Mouse (Mus musculus): ENCODE results near the gene Pou6f1. TPM values are rescaled to one million over a fixed set of nuclear protein-coding genes. Genes with fewer than 3 reads are reported as not detected.
"Not testable (repeated sequence)": the region's sequence is repeated elsewhere in the genome, so short reads cannot be mapped to it uniquely, and the experiment has no call there.

Pou6f1 gene
- polyA plus RNA-seq, 1 experiment from 2014 or later, result 10.0 TPM

DNA sequence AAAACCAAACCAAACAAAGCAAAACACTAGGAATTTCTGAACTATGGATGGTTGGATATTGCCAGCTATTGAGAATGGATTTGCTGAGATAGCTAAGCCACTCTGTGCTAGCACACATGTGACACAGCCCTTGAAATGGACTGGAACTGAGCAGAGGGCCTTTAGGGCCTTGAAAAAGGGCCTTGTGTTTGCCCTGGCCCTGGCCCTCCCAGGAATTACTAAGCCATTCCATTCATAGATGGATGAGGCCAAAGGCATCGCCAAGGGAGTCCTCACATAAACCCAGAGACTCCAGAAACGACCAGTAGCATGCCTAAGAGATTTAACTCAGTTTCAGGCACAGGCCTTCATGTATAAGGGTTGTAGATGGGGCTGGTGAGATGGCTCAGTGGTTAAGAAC, 33.3 kb downstream of the Pou6f1 start:
- no peaks in the 10 kb centered on the region for H3K36me3 ChIP-seq
- H3K27ac ChIP-seq, result no peak overlapping the region
- H3K4me2 ChIP-seq (replicated peaks), result no peak overlapping the region
- no peak overlapping the region for H3K4me3 ChIP-seq
- H3K4me1 ChIP-seq, result no peaks in the 10 kb centered on the region
- ATAC-seq (ENCODE audit: low FRiP score, low read depth), result no peak
- H3K9ac ChIP-seq, result no peak overlapping the region
- no peaks in the 10 kb centered on the region for H3K27me3 ChIP-seq
- H3K9me3 ChIP-seq, result no peaks in the 10 kb centered on the region
- WGBS, result 57% methylated on average over 2 of the region's 2 CpGs

GRCm38 (mm10) chr15:100557705-100558433, 41.9 kb downstream of the Pou6f1 start:
- ATAC-seq (ENCODE audit: low FRiP score, low read depth), result no peak
- no peaks in the 10 kb centered on the region for H3K36me3 ChIP-seq
- no peaks in the 10 kb centered on the region for H3K4me1 ChIP-seq
- H3K4me2 ChIP-seq (replicated peaks), result no peak overlapping the region
- H3K4me3 ChIP-seq, result no peak overlapping the region
- no peaks in the 10 kb centered on the region for H3K27me3 ChIP-seq
- WGBS, result 76% methylated on average over 5 of the region's 5 CpGs
- H3K9ac ChIP-seq, result no peak overlapping the region
- no peaks in the 10 kb centered on the region for H3K9me3 ChIP-seq
- no peak overlapping the region for H3K27ac ChIP-seq

GRCm38 (mm10) chr15:100556378-100556777, 43.4 kb downstream of the Pou6f1 start:
- no peaks in the 10 kb centered on the region for H3K36me3 ChIP-seq
- H3K27ac ChIP-seq, result no peak overlapping the region
- WGBS, result 90% methylated on average over 9 of the region's 9 CpGs
- H3K4me1 ChIP-seq, result no peaks in the 10 kb centered on the region
- H3K27me3 ChIP-seq, result no peaks in the 10 kb centered on the region
- H3K9me3 ChIP-seq, result no peaks in the 10 kb centered on the region
- H3K9ac ChIP-seq, result no peak overlapping the region
- H3K4me2 ChIP-seq (replicated peaks), result no peak overlapping the region
- no peak overlapping the region for H3K4me3 ChIP-seq
- no peak for ATAC-seq (ENCODE audit: low FRiP score, low read depth)

- Histone ChIP-seq H3K36me3 (no peaks in the 10 kb centered on the region), H3K9ac (no peak overlapping the region), H3K4me2 (replicated peaks) (no peak overlapping the region), H3K4me3 (no peak overlapping the region), H3K4me1 (peaks cover 1% of the 10 kb centered on the region), H3K9me3 (no peaks in the 10 kb centered on the region), H3K27ac (no peak overlapping the region), H3K27me3 (no peaks in the 10 kb centered on the region)
- no peak for ATAC-seq (ENCODE audit: low FRiP score, low read depth)
- WGBS, result 79% methylated on average over 5 of the region's 5 CpGs
Measured at GRCm38 (mm10) chr15:100555965-100556364, 43.8 kb downstream of the Pou6f1 start.

DNA sequence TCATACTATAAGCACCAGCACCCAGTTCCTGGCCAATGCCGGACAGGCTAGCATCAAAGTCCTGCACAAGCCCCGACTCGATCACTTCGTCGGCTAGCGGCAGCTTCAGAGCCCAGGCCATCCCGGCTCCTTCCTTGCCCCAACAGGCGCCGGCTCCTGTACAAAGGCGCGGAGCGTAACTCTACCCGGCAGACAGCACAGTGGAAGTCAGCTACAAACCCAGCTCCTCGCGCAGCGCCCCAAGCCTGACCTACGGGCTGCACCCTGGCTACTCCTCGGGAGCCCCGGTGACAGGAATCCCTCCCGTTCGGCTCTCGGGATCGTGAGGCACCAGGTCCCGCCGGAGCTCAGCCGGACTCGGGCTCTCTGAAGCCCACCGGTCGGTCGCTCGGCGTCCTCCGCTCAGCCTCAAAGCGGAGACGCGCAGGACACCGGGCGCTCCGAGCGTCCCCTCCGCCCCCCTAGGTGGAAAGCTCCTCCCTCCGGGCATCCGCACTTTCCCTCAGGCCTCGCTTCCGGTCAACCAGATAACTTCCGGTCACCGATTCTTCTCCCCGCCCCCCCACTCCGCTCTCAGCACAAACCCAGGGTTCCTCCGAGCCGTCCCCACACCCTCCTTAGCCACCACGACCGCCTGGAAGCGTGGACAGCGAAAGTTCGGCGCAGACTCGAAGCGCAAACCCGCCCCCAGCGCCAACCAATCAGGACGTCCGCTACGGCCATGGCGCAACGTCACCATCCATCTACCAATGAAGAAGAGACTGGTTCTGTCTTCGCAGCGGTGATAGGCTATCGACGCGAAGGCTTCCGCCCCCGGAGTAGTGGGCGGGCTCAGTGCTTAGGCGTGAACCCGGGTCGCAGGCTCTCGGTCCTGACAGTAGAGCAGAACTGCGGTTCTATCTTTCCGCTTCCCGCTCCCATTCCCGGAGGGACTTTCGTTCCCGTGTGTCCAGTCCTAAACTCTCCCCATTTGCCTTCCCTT, 48.2 kb downstream of the Pou6f1 start, which contains the start of gene Tfcp2:
Gene Tfcp2, minus strand, starts transcription at position 683 of the 982 bp plus-strand sequence.
- H3K4me2 ChIP-seq (replicated peaks), result peak within 1 kb of the TSS; percentile 80
- peak within 1 kb of the TSS; percentile 93 for H3K9ac ChIP-seq
- H3K9me3 ChIP-seq, result 0 out of 2 replicates have a peak, but pooled peaks cover 3% of the 10 kb centered on the region
- H3K4me1 ChIP-seq, result peaks cover 14% of the 10 kb centered on the region
- under 1% methylated on average over 84 of the region's 84 CpGs for WGBS
- peak; percentile 100 for ATAC-seq (ENCODE audit: low FRiP score, low read depth)
- H3K27me3 ChIP-seq, result no peaks in the 10 kb centered on the region
- peaks cover 32% of the 10 kb centered on the region for H3K36me3 ChIP-seq
- H3K27ac ChIP-seq, result peak within 1 kb of the TSS; percentile 90
- H3K4me3 ChIP-seq, result peak within 1 kb of the TSS; percentile 83

GRCm38 (mm10) chr15:100550280-100550679, 49.5 kb downstream of the Pou6f1 start:
- no peak for ATAC-seq (ENCODE audit: low FRiP score, low read depth)
- H3K36me3 ChIP-seq, result peaks cover 44% of the 10 kb centered on the region
- no peaks in the 10 kb centered on the region for H3K27me3 ChIP-seq
- H3K4me3 ChIP-seq, result peak overlapping the region; percentile 83
- peaks cover 14% of the 10 kb centered on the region for H3K4me1 ChIP-seq
- peaks cover 15% of the 10 kb centered on the region for H3K9me3 ChIP-seq
- 93% methylated on average over 4 of the region's 4 CpGs for WGBS
- H3K4me2 ChIP-seq (replicated peaks), result peak overlapping the region; percentile 80
- no peak overlapping the region for H3K9ac ChIP-seq
- H3K27ac ChIP-seq, result no peak overlapping the region

GRCm38 (mm10) chr15:100543651-100544030, 56.1 kb downstream of the Pou6f1 start:
- not testable (repeated sequence) for H3K4me1 ChIP-seq; H3K27me3 ChIP-seq; H3K4me2 ChIP-seq (replicated peaks); ATAC-seq (ENCODE audit: low FRiP score, low read depth); H3K4me3 ChIP-seq; H3K9ac ChIP-seq; H3K27ac ChIP-seq
- Histone ChIP-seq H3K36me3 (peaks cover 66% of the 10 kb centered on the region), H3K9me3 (peaks cover 16% of the 10 kb centered on the region)
- 98% methylated on average over 14 of the region's 14 CpGs for WGBS

- Histone ChIP-seq H3K9me3 (peaks cover 16% of the 10 kb centered on the region), H3K36me3 (peaks cover 61% of the 10 kb centered on the region)
- H3K4me3 ChIP-seq; H3K9ac ChIP-seq; ATAC-seq (ENCODE audit: low FRiP score, low read depth); H3K27ac ChIP-seq; H3K4me1 ChIP-seq; H3K27me3 ChIP-seq; H3K4me2 ChIP-seq (replicated peaks): not testable (repeated sequence)
- 96% methylated on average over 28 of the region's 28 CpGs for WGBS
Measured at GRCm38 (mm10) chr15:100542876-100543650, 56.7 kb downstream of the Pou6f1 start.

DNA sequence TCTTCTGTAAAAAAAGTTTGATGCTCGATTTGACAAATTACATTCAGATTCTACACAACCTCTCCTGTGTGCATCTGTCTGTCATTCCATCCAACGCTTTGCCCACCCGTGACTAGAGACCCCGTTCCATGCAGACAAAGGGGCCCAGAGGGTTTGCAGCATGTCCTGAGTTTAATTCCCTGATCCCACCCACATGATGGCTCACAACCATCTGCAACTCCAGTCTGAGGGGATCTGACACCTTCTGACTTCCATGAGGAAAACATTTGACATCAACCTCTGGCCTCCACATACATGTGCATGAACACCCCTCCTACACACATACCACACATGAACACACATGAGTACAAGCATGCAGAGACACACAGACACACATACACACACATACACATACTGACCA, 58.4 kb downstream of the Pou6f1 start:
- H3K27ac ChIP-seq, result no peak overlapping the region
- H3K4me2 ChIP-seq (replicated peaks), result no peak overlapping the region
- H3K4me3 ChIP-seq, result no peak overlapping the region
- 91% methylated on average over 4 of the region's 4 CpGs for WGBS
- H3K27me3 ChIP-seq, result no peaks in the 10 kb centered on the region
- peaks cover 13% of the 10 kb centered on the region for H3K9me3 ChIP-seq
- H3K4me1 ChIP-seq, result no peaks in the 10 kb centered on the region
- H3K9ac ChIP-seq, result no peak overlapping the region
- no peak for ATAC-seq (ENCODE audit: low FRiP score, low read depth)
- peaks cover 58% of the 10 kb centered on the region for H3K36me3 ChIP-seq

- peaks cover 58% of the 10 kb centered on the region for H3K36me3 ChIP-seq
- 85% methylated on average over 1 of the region's 1 CpGs for WGBS
- ATAC-seq (ENCODE audit: low FRiP score, low read depth); H3K4me3 ChIP-seq; H3K9ac ChIP-seq; H3K4me1 ChIP-seq; H3K27me3 ChIP-seq; H3K9me3 ChIP-seq; H3K4me2 ChIP-seq (replicated peaks); H3K27ac ChIP-seq: not testable (repeated sequence)
Measured at GRCm38 (mm10) chr15:100541001-100541400, 58.8 kb downstream of the Pou6f1 start.

- ATAC-seq (ENCODE audit: low FRiP score, low read depth), result no peak
Measured at GRCm38 (mm10) chr15:100539411-100539810, 60.4 kb downstream of the Pou6f1 start.

More at GRCm38 (mm10) chr15:100539411-100539810, 60.4 kb downstream of the Pou6f1 start:
- Histone ChIP-seq H3K27me3 (no peaks in the 10 kb centered on the region), H3K4me1 (no peaks in the 10 kb centered on the region), H3K36me3 (peaks cover 62% of the 10 kb centered on the region), H3K4me2 (replicated peaks) (no peak overlapping the region), H3K9me3 (no peaks in the 10 kb centered on the region; the same call in 1 of the 2 replicates), H3K9ac (no peak overlapping the region), H3K27ac (no peak overlapping the region), H3K4me3 (no peak overlapping the region)
- WGBS, result 94% methylated on average over 9 of the region's 9 CpGs

All from limb, embryonic 13.5 days (tissue).